Mouse (Mus musculus): ENCODE measurements at regions not wholly inside any gene's neighbourhood (a gene's known extent, or its start where the extent isn't known, plus 50 kb on each side); places are given as distances from the start of the nearest gene placed in this dataset.

- Histone ChIP-seq H3K4me1 (ENCODE audit: insufficient read depth) (no peaks in the 10 kb centered on the region), H3K27ac (ENCODE audit: low read depth) (no peak overlapping the region), H3K4me2 (ENCODE audit: low read depth, low read length) (no peak overlapping the region), H3K27me3 (ENCODE audit: insufficient read depth, low read length) (no peaks in the 10 kb centered on the region), H3K36me3 (replicated peaks; ENCODE audit: insufficient read depth, low read length) (no peaks in the 10 kb centered on the region), H3K9ac (replicated peaks) (no peak overlapping the region), H3K9me3 (ENCODE audit: low read length) (no peaks in the 10 kb centered on the region), H3K4me3 (ENCODE audit: low read depth, low read length) (no peak overlapping the region)
- DNase-seq: no peak
- TF ChIP-seq CTCF (IDR thresholded peaks at IDR 0.05; ENCODE audit: low read depth): no peak
- no peak for ATAC-seq
- WGBS (ENCODE audit: insufficient replicate concordance): 81% methylated on average over 4 of the region's 4 CpGs
These were observed 109.6 kb downstream of the Tmem200c start for GRCm38 (mm10) chr17:68936016-68936415.

GRCm38 (mm10) chr17:68956275-68956674, 119.2 kb upstream of the Epb41l3 start:
- TF ChIP-seq CTCF (IDR thresholded peaks at IDR 0.05; ENCODE audit: low read depth): no peak
- no peak for TF ChIP-seq EP300 (IDR thresholded peaks at IDR 0.05; ENCODE audit: low read depth)
- H3K9me3 ChIP-seq (ENCODE audit: low read length): no peaks in the 10 kb centered on the region
- ATAC-seq: no peak
- H3K27ac ChIP-seq (ENCODE audit: low read depth): no peak overlapping the region
- H3K36me3 ChIP-seq (replicated peaks; ENCODE audit: insufficient read depth, low read length): no peaks in the 10 kb centered on the region
- no peaks in the 10 kb centered on the region for H3K4me1 ChIP-seq (ENCODE audit: insufficient read depth)
- no peak overlapping the region for H3K9ac ChIP-seq (replicated peaks)
- no peak overlapping the region for H3K4me3 ChIP-seq (ENCODE audit: low read depth, low read length)
- WGBS (ENCODE audit: insufficient replicate concordance): 83% methylated on average over 2 of the region's 2 CpGs
- no peak overlapping the region for H3K4me2 ChIP-seq (ENCODE audit: low read depth, low read length)
- H3K27me3 ChIP-seq (ENCODE audit: insufficient read depth, low read length): no peaks in the 10 kb centered on the region
- DNase-seq: no peak

GRCm38 (mm10) chr17:68961160-68961559, 114.3 kb upstream of the Epb41l3 start:
- H3K27me3 ChIP-seq (ENCODE audit: insufficient read depth, low read length): no peaks in the 10 kb centered on the region
- H3K4me2 ChIP-seq (ENCODE audit: low read depth, low read length): no peak overlapping the region
- ATAC-seq (no peak), DNase-seq (no peak)
- H3K27ac ChIP-seq (ENCODE audit: low read depth): no peak overlapping the region
- H3K4me3 ChIP-seq (ENCODE audit: low read depth, low read length): no peak overlapping the region
- H3K36me3 ChIP-seq (replicated peaks; ENCODE audit: insufficient read depth, low read length): no peaks in the 10 kb centered on the region
- no peaks in the 10 kb centered on the region for H3K9me3 ChIP-seq (ENCODE audit: low read length)
- WGBS (ENCODE audit: insufficient replicate concordance): 57% methylated on average over 2 of the region's 2 CpGs
- no peak overlapping the region for H3K9ac ChIP-seq (replicated peaks)
- no peaks in the 10 kb centered on the region for H3K4me1 ChIP-seq (ENCODE audit: insufficient read depth)
- TF ChIP-seq CTCF (IDR thresholded peaks at IDR 0.05; ENCODE audit: low read depth) (no peak), EP300 (IDR thresholded peaks at IDR 0.05; ENCODE audit: low read depth) (no peak)

GRCm38 (mm10) chr17:68975606-68976005, 99.9 kb upstream of the Epb41l3 start:
- no peak overlapping the region for H3K4me3 ChIP-seq (ENCODE audit: low read depth, low read length)
- H3K27ac ChIP-seq (ENCODE audit: low read depth): no peak overlapping the region
- H3K36me3 ChIP-seq (replicated peaks; ENCODE audit: insufficient read depth, low read length): no peaks in the 10 kb centered on the region
- DNase-seq (no peak), ATAC-seq (no peak)
- H3K4me1 ChIP-seq (ENCODE audit: insufficient read depth): no peaks in the 10 kb centered on the region
- no peak overlapping the region for H3K9ac ChIP-seq (replicated peaks)
- H3K27me3 ChIP-seq (ENCODE audit: insufficient read depth, low read length): no peaks in the 10 kb centered on the region
- 72% methylated on average over 13 of the region's 13 CpGs for WGBS (ENCODE audit: insufficient replicate concordance)
- H3K9me3 ChIP-seq (ENCODE audit: low read length): no peaks in the 10 kb centered on the region
- TF ChIP-seq CTCF (IDR thresholded peaks at IDR 0.05; ENCODE audit: low read depth) (no peak), EP300 (IDR thresholded peaks at IDR 0.05; ENCODE audit: low read depth) (no peak)
- H3K4me2 ChIP-seq (ENCODE audit: low read depth, low read length): no peak overlapping the region

- DNase-seq (no peak), ATAC-seq (no peak)
- 82% methylated on average over 9 of the region's 9 CpGs for WGBS (ENCODE audit: insufficient replicate concordance)
- Histone ChIP-seq H3K9ac (replicated peaks) (no peak overlapping the region), H3K9me3 (ENCODE audit: low read length) (no peaks in the 10 kb centered on the region), H3K4me2 (ENCODE audit: low read depth, low read length) (no peak overlapping the region), H3K4me3 (ENCODE audit: low read depth, low read length) (no peak overlapping the region), H3K27ac (ENCODE audit: low read depth) (no peak overlapping the region), H3K36me3 (replicated peaks; ENCODE audit: insufficient read depth, low read length) (no peaks in the 10 kb centered on the region), H3K4me1 (ENCODE audit: insufficient read depth) (no peaks in the 10 kb centered on the region), H3K27me3 (ENCODE audit: insufficient read depth, low read length) (no peaks in the 10 kb centered on the region)
- TF ChIP-seq EP300 (IDR thresholded peaks at IDR 0.05; ENCODE audit: low read depth) (no peak), CTCF (IDR thresholded peaks at IDR 0.05; ENCODE audit: low read depth) (no peak)
These were observed 97.3 kb upstream of the Epb41l3 start for GRCm38 (mm10) chr17:68978151-68978550.

GRCm38 (mm10) chr17:68981120-68981519, 94.4 kb upstream of the Epb41l3 start:
- H3K27ac ChIP-seq (ENCODE audit: low read depth): no peak overlapping the region
- WGBS (ENCODE audit: insufficient replicate concordance): 70% methylated on average over 11 of the region's 11 CpGs
- no peak for DNase-seq
- no peak for ATAC-seq
- no peak overlapping the region for H3K9ac ChIP-seq (replicated peaks)
- no peaks in the 10 kb centered on the region for H3K9me3 ChIP-seq (ENCODE audit: low read length)
- no peak overlapping the region for H3K4me2 ChIP-seq (ENCODE audit: low read depth, low read length)
- H3K4me1 ChIP-seq (ENCODE audit: insufficient read depth): no peaks in the 10 kb centered on the region
- no peaks in the 10 kb centered on the region for H3K27me3 ChIP-seq (ENCODE audit: insufficient read depth, low read length)
- no peak for TF ChIP-seq EP300 (IDR thresholded peaks at IDR 0.05; ENCODE audit: low read depth)
- TF ChIP-seq CTCF (IDR thresholded peaks at IDR 0.05; ENCODE audit: low read depth): no peak
- no peak overlapping the region for H3K4me3 ChIP-seq (ENCODE audit: low read depth, low read length)
- no peaks in the 10 kb centered on the region for H3K36me3 ChIP-seq (replicated peaks; ENCODE audit: insufficient read depth, low read length)

GRCm38 (mm10) chr17:68982094-68982493, 93.4 kb upstream of the Epb41l3 start:
- Histone ChIP-seq H3K4me3 (ENCODE audit: low read depth, low read length) (no peak overlapping the region), H3K4me1 (ENCODE audit: insufficient read depth) (no peaks in the 10 kb centered on the region), H3K9ac (replicated peaks) (no peak overlapping the region), H3K27me3 (ENCODE audit: insufficient read depth, low read length) (no peaks in the 10 kb centered on the region), H3K9me3 (ENCODE audit: low read length) (no peaks in the 10 kb centered on the region), H3K27ac (ENCODE audit: low read depth) (no peak overlapping the region), H3K4me2 (ENCODE audit: low read depth, low read length) (no peak overlapping the region), H3K36me3 (replicated peaks; ENCODE audit: insufficient read depth, low read length) (no peaks in the 10 kb centered on the region)
- DNase-seq: no peak
- ATAC-seq: no peak
- WGBS (ENCODE audit: insufficient replicate concordance): 77% methylated on average over 6 of the region's 6 CpGs
- TF ChIP-seq EP300 (IDR thresholded peaks at IDR 0.05; ENCODE audit: low read depth) (no peak), CTCF (IDR thresholded peaks at IDR 0.05; ENCODE audit: low read depth) (no peak)

Measured in liver, postnatal 0 days (tissue).